Mouse (Mus musculus): ENCODE data around the gene Zbtb9. TPM values are rescaled to one million over a fixed set of nuclear protein-coding genes. Genes with fewer than 3 reads are reported as not detected.
A peak's percentile ranks its signal among the peaks of the same experiment; 100 is the strongest.

Gene Zbtb9
- total and polyA plus RNA-seq, 2 experiments from 2014 or later: 4.0 to 5.4 TPM

GRCm38 (mm10) chr17:26938731-26939130 lies 34.2 kb upstream of the Zbtb9 start:
- peaks cover 21% of the 10 kb centered on the region for H3K36me3 ChIP-seq (replicated peaks; ENCODE audit: control insufficient read depth, insufficient read depth, low read length)
- WGBS: under 1% methylated on average over 22 of the region's 22 CpGs
- no peak for ATAC-seq (ENCODE audit: insufficient read depth, low read depth)

GRCm38 (mm10) chr17:26939178-26939972 lies 33.6 kb upstream of the Zbtb9 start, which contains the start of gene Cuta:
TSS of gene Cuta (minus strand) at chr17:26939569.
- no peaks in the 10 kb centered on the region for H3K9me3 ChIP-seq (replicated peaks; ENCODE audit: control insufficient read depth, low read length)
- H3K4me1 ChIP-seq (ENCODE audit: control insufficient read depth, insufficient read depth): peaks cover 12% of the 10 kb centered on the region
- H3K27ac ChIP-seq (ENCODE audit: low read depth): peak within 1 kb of the TSS; percentile 89
- H3K9ac ChIP-seq (replicated peaks; ENCODE audit: low read depth, low read length): peak within 1 kb of the TSS; percentile 71
- H3K27me3 ChIP-seq (ENCODE audit: control insufficient read depth, insufficient read depth, low read length): no peaks in the 10 kb centered on the region
- ATAC-seq (ENCODE audit: insufficient read depth, low read depth) (peak; percentile 95), DNase-seq (ENCODE audit: low spot score) (peak; percentile 99)
- H3K36me3 ChIP-seq (replicated peaks; ENCODE audit: control insufficient read depth, insufficient read depth, low read length): peaks cover 21% of the 10 kb centered on the region
- under 1% methylated on average over 61 of the region's 70 CpGs for WGBS
- H3K4me3 ChIP-seq (ENCODE audit: low read depth, low read length): peak within 1 kb of the TSS; percentile 82
- no peak for TF ChIP-seq CTCF (IDR thresholded peaks at IDR 0.05; ENCODE audit: low read depth)
- TF ChIP-seq EP300 (IDR thresholded peaks at IDR 0.05; ENCODE audit: low read depth): 0 out of 2 replicates have a peak, but pooled peaks have one; percentile 47
- peak within 1 kb of the TSS; percentile 97 for H3K4me2 ChIP-seq (ENCODE audit: low read depth, low read length)

More at GRCm38 (mm10) chr17:26938731-26939130, 34.2 kb upstream of the Zbtb9 start:
- Histone ChIP-seq H3K27ac (ENCODE audit: low read depth) (peak overlapping the region; percentile 87), H3K4me3 (ENCODE audit: low read depth, low read length) (peak overlapping the region; percentile 82), H3K9ac (replicated peaks; ENCODE audit: low read depth, low read length) (peak overlapping the region; percentile 71), H3K9me3 (replicated peaks; ENCODE audit: control insufficient read depth, low read length) (no peaks in the 10 kb centered on the region), H3K4me2 (ENCODE audit: low read depth, low read length) (peak overlapping the region; percentile 97), H3K4me1 (ENCODE audit: control insufficient read depth, insufficient read depth) (peaks cover 14% of the 10 kb centered on the region), H3K27me3 (ENCODE audit: control insufficient read depth, insufficient read depth, low read length) (no peaks in the 10 kb centered on the region)
- TF ChIP-seq CTCF (IDR thresholded peaks at IDR 0.05; ENCODE audit: low read depth): no peak
- TF ChIP-seq EP300 (IDR thresholded peaks at IDR 0.05; ENCODE audit: low read depth): no peak
- no peak for DNase-seq (ENCODE audit: low spot score)

GRCm38 (mm10) chr17:26939973-26940300 lies 33.0 kb upstream of the Zbtb9 start:
- peaks cover 12% of the 10 kb centered on the region for H3K4me1 ChIP-seq (ENCODE audit: control insufficient read depth, insufficient read depth)
- no peak for ATAC-seq (ENCODE audit: insufficient read depth, low read depth)

GRCm38 (mm10) chr17:26941031-26941789 lies 31.8 kb upstream of the Zbtb9 start, which contains the start of gene Syngap1:
TSS of gene Syngap1 (plus strand) at chr17:26941253.
- Histone ChIP-seq H3K9me3 (replicated peaks; ENCODE audit: control insufficient read depth, low read length) (no peaks in the 10 kb centered on the region), H3K27me3 (ENCODE audit: control insufficient read depth, insufficient read depth, low read length) (no peaks in the 10 kb centered on the region), H3K27ac (ENCODE audit: low read depth) (peak within 1 kb of the TSS; percentile 89), H3K4me3 (ENCODE audit: low read depth, low read length) (peak within 1 kb of the TSS; percentile 82), H3K9ac (replicated peaks; ENCODE audit: low read depth, low read length) (peak within 1 kb of the TSS; percentile 57; the same call in 1 of the 2 replicates), H3K4me2 (ENCODE audit: low read depth, low read length) (peak within 1 kb of the TSS; percentile 64), H3K4me1 (ENCODE audit: control insufficient read depth, insufficient read depth) (peaks cover 12% of the 10 kb centered on the region), H3K36me3 (replicated peaks; ENCODE audit: control insufficient read depth, insufficient read depth, low read length) (peaks cover 5% of the 10 kb centered on the region)
- 3% methylated on average over 20 of the region's 24 CpGs for WGBS
- ATAC-seq (ENCODE audit: insufficient read depth, low read depth): no peak
- DNase-seq (ENCODE audit: low spot score): no peak
- TF ChIP-seq CTCF (IDR thresholded peaks at IDR 0.05; ENCODE audit: low read depth) (no peak), EP300 (IDR thresholded peaks at IDR 0.05; ENCODE audit: low read depth) (no peak)

More at GRCm38 (mm10) chr17:26939973-26940300, 33.0 kb upstream of the Zbtb9 start:
- Histone ChIP-seq H3K4me2 (ENCODE audit: low read depth, low read length) (peak overlapping the region; percentile 64), H3K36me3 (replicated peaks; ENCODE audit: control insufficient read depth, insufficient read depth, low read length) (peaks cover 15% of the 10 kb centered on the region), H3K9me3 (replicated peaks; ENCODE audit: control insufficient read depth, low read length) (no peaks in the 10 kb centered on the region), H3K27ac (ENCODE audit: low read depth) (peak overlapping the region; percentile 89), H3K9ac (replicated peaks; ENCODE audit: low read depth, low read length) (peak overlapping the region; percentile 57), H3K4me3 (ENCODE audit: low read depth, low read length) (peak overlapping the region; percentile 82), H3K27me3 (ENCODE audit: control insufficient read depth, insufficient read depth, low read length) (no peaks in the 10 kb centered on the region)
- 2% methylated on average over 3 of the region's 3 CpGs for WGBS
- DNase-seq (ENCODE audit: low spot score): no peak
- TF ChIP-seq EP300 (IDR thresholded peaks at IDR 0.05; ENCODE audit: low read depth) (no peak), CTCF (IDR thresholded peaks at IDR 0.05; ENCODE audit: low read depth) (no peak)

- H3K27ac ChIP-seq (ENCODE audit: low read depth): no peak overlapping the region
Measured at GRCm38 (mm10) chr17:26941841-26942570, 31.0 kb upstream of the Zbtb9 start.

More at GRCm38 (mm10) chr17:26941841-26942570, 31.0 kb upstream of the Zbtb9 start:
- Histone ChIP-seq H3K4me1 (ENCODE audit: control insufficient read depth, insufficient read depth) (peaks cover 12% of the 10 kb centered on the region), H3K9me3 (replicated peaks; ENCODE audit: control insufficient read depth, low read length) (no peaks in the 10 kb centered on the region), H3K27me3 (ENCODE audit: control insufficient read depth, insufficient read depth, low read length) (no peaks in the 10 kb centered on the region), H3K4me2 (ENCODE audit: low read depth, low read length) (peak overlapping the region; percentile 64), H3K4me3 (ENCODE audit: low read depth, low read length) (peak overlapping the region; percentile 38), H3K36me3 (replicated peaks; ENCODE audit: control insufficient read depth, insufficient read depth, low read length) (peaks cover 4% of the 10 kb centered on the region), H3K9ac (replicated peaks; ENCODE audit: low read depth, low read length) (peak overlapping the region; percentile 44; the same call in 1 of the 2 replicates)
- ATAC-seq (ENCODE audit: insufficient read depth, low read depth) (no peak), DNase-seq (ENCODE audit: low spot score) (no peak)
- WGBS: 36% methylated on average over 4 of the region's 4 CpGs
- no peak for TF ChIP-seq CTCF (IDR thresholded peaks at IDR 0.05; ENCODE audit: low read depth)
- TF ChIP-seq EP300 (IDR thresholded peaks at IDR 0.05; ENCODE audit: low read depth): no peak
